Mouse (Mus musculus) erythroblast, embryonic 14.5 days (primary cell): Measurements from ENCODE around the gene Tmbim4.

Source experiments
- GATA1 ChIP-seq: IDR thresholded peaks from 2 replicates; pipeline ENCODE4 v1.6.1; 2012; ENCODE audit warnings: low read length, inconsistent platforms, mixed read lengths
- TAL1 ChIP-seq: IDR thresholded peaks from 3 replicates; pipeline ENCODE4 v1.6.1; 2012; ENCODE audit warnings: low read length, inconsistent platforms, mixed read lengths

GRCm38 (mm10) chr10:120189276-120189675 lies 12.1 kb upstream of the Tmbim4 start:
- TF ChIP-seq GATA1: no peak
- TF ChIP-seq TAL1: no peak
